Mouse (Mus musculus): ENCODE results near the gene Anapc15-ps.

The Anapc15-ps gene

DNA sequence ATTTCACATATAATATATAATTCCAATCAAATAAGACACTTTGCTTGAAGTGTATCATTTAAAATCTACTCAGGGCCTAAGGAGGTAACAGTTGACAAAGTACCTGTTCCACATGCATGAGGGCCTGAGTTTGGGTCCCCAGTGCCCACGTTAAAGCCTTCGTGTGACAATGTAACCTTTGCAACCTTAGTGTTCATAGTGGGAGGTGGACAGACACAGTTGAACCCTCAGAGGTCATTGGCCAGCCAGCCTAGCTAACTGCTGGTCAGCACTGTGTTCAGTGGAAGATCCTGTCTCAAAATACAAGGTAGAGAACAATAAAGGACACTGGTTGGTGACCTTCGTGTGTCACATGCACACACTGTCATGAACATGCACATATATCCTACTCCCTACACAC lies 4.2 kb downstream of the Anapc15-ps start:
- no peak for DNase-seq (ENCODE audit: low read depth)

GRCm38 (mm10) chr10:95667371-95668030 lies 5.8 kb downstream of the Anapc15-ps start:
- no peak for DNase-seq (ENCODE audit: low read depth)

DNA sequence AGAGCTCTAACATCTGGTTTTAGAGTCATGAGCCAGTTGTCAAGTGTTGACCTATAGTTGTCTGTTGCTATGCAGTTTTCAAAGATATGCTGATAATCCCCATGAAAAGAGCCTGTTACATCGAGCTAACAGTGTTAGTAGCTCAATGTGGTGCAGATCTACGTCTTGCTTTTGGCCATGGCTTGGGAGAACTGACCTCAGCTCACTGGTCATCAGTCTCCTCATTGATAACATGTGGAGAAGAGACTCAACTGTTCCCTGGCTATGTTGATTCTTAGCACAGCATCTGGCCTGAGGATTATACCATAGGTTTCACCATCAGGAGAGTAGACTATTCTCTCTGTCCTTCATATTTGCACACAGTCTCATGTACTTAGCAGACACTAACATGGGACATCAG lies 6.5 kb downstream of the Anapc15-ps start:
- DNase-seq (ENCODE audit: low read depth): no peak

- DNase-seq (ENCODE audit: low read depth): no peak
Observed at GRCm38 (mm10) chr10:95665426-95665990, 7.7 kb downstream of the Anapc15-ps start.

DNA sequence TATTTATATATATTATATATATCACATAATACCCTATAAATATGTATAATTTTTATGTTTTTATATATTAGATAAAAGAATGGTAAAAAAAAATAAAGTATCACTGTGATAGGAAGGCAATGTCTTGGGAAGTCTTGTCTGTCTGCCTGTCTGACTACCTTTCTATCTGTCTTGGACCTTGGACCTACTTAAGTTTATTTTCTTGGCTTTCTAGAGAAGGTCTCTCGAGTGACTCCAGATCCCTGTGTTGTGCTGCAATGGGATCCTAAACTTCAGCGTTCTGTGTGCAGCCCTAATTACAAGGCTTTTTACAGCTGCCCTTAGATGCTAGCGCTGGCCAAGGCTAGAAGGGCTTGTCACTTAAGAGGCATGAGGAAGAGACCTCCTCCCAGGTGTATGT lies 8.6 kb downstream of the Anapc15-ps start:
- DNase-seq (ENCODE audit: low read depth): no peak

- no peak for DNase-seq (ENCODE audit: low read depth)
Observed at GRCm38 (mm10) chr10:95660356-95660755, 12.9 kb downstream of the Anapc15-ps start.

GRCm38 (mm10) chr10:95659471-95660150 lies 13.6 kb downstream of the Anapc15-ps start:
- no peak for DNase-seq (ENCODE audit: low read depth)

GRCm38 (mm10) chr10:95658836-95659343 lies 14.4 kb downstream of the Anapc15-ps start:
- no peak for DNase-seq (ENCODE audit: low read depth)

- no peak for DNase-seq (ENCODE audit: low read depth)
Observed at GRCm38 (mm10) chr10:95656236-95657225, 16.7 kb downstream of the Anapc15-ps start.

DNA sequence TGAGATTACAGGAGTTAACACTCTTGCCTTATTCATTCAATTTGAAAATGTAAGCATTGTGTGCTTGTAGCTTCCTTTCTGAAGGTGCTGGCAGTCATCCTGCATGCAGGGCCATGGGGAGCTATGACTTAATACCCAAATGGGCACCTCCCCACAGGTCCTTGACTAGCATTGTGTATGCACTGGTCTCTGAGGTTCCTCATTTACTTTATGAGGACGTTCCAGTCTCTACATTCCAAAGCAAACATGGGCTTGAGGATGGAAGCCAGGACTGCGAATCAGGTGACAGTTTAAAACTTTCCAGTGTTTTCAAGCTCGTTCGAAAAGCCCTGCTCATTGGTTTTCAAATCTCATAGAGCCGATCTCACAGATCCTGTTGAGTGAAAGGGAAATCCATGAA lies 21.1 kb downstream of the Anapc15-ps start:
- no peak for DNase-seq (ENCODE audit: low read depth)

DNA sequence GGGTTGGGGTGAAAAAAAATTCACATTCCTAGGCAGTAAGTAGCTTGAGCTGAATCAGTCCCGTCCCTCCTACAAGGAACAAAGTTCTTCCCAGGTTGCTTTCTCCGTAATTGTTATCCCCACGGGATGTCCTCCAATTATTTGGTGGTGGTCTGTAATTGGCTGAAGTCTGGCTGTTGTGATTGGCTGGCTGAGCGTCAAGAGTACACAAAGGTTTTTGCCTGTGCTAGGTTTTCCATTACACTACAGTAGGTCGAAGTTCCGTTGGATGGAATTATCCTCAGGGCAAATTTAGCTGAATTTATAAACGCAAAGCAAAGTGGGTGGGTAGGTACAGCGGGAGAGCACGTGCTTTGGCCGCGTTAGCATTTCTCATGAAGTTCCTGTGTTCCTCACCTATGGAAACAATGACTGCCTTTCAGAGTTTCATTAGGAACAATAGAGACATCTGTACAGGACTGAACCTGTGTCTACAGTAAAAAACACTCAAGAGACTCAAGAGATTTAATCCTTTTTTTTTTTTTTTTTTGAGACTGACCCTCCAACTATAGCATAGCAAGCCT lies 24.8 kb downstream of the Anapc15-ps start:
- DNase-seq (ENCODE audit: low read depth): no peak

DNA sequence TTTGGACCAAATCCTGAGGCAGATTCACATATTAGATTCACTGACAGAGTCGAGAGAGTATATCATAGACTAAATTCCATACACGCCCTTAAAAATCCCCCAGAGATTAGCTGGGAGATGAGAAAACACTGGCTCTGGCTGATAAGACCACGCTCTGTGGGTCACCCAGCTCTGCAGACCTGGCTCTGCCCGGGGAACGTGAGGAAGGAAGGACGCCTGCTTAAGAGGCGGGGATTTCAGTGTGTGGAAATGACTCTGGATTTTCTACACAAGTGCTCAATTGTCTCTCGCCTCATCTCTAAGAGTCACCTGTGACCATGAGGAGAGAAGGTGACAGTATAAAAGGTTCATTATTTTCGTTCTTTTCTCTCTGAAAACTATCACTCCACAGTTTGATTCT lies 26.1 kb downstream of the Anapc15-ps start:
- no peak for DNase-seq (ENCODE audit: low read depth)

DNA sequence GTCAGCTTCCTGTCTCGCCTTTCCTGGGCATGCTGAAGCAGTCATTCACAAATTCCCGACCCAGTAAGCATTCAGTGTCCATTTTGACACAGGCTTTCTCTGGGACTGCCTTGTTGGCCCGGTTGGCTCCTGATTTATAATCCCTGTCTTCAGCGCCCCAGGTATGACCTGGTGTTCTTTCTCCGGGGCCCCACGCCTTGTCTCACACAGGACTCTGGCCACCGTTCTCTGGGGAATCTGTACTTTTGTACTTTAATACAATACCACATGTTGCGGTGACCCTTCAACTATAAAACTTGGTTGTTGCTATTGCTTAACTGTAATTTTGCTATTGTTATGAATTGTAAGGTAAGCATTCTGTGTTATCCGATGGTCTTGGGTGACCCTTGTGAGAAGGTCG lies 26.7 kb downstream of the Anapc15-ps start:
- DNase-seq (ENCODE audit: low read depth): no peak

GRCm38 (mm10) chr10:95643696-95644360 lies 29.4 kb downstream of the Anapc15-ps start:
- peak; percentile 97 for DNase-seq (ENCODE audit: low read depth)

- DNase-seq (ENCODE audit: low read depth): no peak
Observed at GRCm38 (mm10) chr10:95643042-95643441, 30.2 kb downstream of the Anapc15-ps start.

DNA sequence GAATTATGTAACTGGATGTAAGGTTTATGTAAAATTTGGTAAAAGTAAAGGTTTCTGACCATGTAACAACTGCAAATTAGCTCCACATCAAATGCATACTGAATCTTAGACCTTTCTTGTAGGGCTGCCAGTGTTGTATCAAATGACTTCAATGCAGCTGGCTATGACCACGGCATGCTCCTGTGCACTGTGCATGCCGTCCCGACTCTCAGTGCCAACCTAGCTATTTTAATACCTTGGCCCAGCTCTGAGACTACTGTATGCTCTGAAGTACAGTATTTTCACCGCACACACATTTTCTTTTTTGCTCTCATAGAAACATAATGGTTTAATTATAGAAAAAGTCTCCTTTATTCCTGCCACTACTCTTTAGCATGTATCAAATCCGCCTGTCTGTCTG lies 31.9 kb downstream of the Anapc15-ps start:
- no peak for DNase-seq (ENCODE audit: low read depth)

DNA sequence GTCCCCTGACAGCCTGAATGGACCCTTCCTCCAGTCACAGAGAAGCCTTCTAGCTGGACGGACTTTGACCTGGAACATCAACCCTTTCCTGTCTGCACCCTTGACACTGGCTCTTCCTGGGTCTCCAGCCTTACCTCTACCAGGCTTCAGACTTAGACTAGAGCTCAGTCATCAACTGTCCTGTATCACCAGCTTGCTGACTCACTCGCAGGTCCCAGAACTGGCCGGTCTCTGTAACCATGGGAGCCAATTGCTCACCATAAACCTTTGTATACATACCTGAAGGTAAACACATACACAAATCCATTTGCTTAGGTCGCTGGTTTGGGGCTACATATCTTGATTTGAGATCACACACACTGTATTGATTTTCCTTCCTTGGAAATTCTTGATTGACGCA lies 33.8 kb downstream of the Anapc15-ps start:
- no peak for DNase-seq (ENCODE audit: low read depth)

DNA sequence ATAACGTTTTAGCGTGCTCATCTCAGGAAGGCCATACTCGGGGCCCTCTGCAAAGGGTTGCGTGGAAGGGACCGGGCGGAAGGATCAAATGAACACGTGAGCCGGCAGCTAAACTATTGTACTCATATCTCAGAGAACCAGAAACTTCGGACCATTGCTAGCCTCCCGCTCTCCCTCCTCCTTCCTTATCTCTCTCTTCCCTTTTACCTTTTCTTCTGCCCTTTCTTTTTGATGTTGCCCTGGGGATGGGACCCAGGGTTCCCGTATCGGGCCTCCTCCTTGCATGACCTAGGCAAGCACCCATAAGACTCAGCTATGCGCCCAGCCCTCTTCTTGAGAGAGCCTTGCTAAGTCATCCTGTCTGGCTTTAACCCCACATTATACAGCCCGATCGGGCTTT lies 38.5 kb downstream of the Anapc15-ps start:
- no peak for DNase-seq (ENCODE audit: low read depth)

GRCm38 (mm10) chr10:95634261-95634660 lies 39.0 kb downstream of the Anapc15-ps start:
- no peak for DNase-seq (ENCODE audit: low read depth)

DNA sequence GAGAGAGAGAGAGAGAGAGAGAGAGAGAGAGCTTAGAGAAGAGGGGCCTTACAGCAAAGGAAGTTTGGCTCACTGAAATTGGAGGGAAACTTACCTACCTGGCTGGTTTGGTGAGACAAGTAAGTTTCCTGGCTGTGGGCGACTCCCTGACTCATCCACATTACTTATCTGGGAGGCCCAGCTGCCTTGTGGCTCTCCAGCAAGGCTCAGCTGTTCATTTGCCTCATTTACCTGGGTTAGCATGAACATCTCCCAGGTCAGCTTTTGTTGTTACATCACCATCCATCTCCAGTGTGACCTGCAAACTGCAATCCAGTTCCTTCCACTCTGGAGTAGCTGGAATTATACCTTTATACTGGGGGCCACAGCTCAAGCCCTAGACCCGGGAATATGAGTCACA lies 41.7 kb downstream of the Anapc15-ps start:
- no peak for DNase-seq (ENCODE audit: low read depth)

- peak; percentile 59 for DNase-seq (ENCODE audit: low read depth)
Observed at GRCm38 (mm10) chr10:95630726-95631345, 42.4 kb downstream of the Anapc15-ps start.

Measured in fibroblast of lung, adult 2 months (primary cell).